Mouse (Mus musculus): ENCODE results near the gene Lhfp.

Gene Lhfp

GRCm38 (mm10) chr3:53041411-53042239, at the start of gene Lhfp:
TSS of gene Lhfp (plus strand) at chr3:53041528.
- peak; percentile 47 to 68 for DNase-seq

- DNase-seq, result no peak
Observed at GRCm38 (mm10) chr3:52993296-52993695, 48.0 kb upstream of the Lhfp start.

- peak in 1 of 2 experiments; percentile 18 for DNase-seq
Observed at GRCm38 (mm10) chr3:52994666-52995065, 46.7 kb upstream of the Lhfp start.

DNA sequence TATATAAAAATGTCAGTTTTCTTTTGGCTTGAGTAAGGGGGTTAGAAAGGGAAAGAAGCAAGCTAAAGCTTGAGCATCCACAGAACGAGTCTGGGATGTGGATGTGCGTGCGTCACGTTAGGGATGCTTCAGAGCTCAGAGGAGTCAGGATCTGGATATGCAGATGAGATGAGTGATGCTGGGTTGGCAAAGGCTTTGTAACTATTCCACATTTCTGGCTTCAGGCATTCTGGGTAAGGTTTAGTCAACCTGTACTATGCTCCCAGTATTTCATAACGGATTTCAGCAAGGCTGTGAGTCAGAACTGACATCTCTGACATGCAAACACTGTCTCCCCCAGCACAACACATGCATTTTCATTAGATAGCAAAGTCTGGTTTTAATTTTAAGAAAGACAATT, 44.7 kb upstream of the Lhfp start:
- no peak for DNase-seq

GRCm38 (mm10) chr3:52997381-52997780, 43.9 kb upstream of the Lhfp start:
- no peak for DNase-seq

- peak; percentile 16 to 64 for DNase-seq
Observed at GRCm38 (mm10) chr3:52999016-52999744, 42.1 kb upstream of the Lhfp start.

DNA sequence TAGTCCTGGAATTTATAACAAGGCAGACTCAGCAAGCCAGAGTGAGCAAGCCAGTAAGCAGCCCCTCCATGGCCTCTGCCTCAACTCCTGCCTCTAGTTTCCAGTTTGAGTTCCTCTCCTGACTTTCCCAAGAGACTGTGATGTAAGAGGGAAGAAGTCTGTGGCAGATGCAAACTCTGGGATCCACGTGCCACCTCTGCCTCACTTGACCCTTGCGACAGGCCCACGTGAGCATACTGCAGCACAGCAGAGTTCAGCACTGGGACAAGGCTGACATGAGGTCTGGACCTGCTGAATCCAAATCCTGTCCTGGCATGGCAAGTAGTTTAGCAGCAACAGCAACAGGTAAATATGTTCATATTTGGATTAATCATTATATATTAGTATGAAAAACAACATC, 41.3 kb upstream of the Lhfp start:
- DNase-seq, result peak in 1 of 2 experiments; percentile 42

GRCm38 (mm10) chr3:53002076-53002475, 39.3 kb upstream of the Lhfp start:
- no peak for DNase-seq

GRCm38 (mm10) chr3:53004406-53005114, 36.8 kb upstream of the Lhfp start:
- DNase-seq, result peak in 1 of 2 experiments; percentile 43

DNA sequence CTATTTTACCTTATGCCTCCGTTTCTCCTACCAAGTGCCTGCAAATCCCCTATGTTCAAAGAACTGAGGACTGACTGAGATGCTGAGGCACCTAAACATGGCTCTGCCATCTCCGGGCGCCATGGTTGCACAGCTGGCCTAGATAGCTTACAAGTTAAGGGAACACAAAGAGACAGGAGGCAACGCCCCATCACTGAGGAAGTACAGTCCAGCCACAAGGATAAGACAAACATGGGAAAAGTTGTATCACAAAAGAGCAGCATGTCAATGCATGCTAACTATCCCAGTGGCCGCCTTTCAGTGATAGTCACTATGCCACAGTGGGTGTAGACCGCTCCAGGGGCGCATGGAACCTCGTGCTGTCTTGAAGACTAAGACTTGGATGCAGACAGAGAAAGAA, 33.9 kb upstream of the Lhfp start:
- no peak for DNase-seq

- peak; percentile 84 to 93 for DNase-seq
Observed at GRCm38 (mm10) chr3:53016436-53017340, 24.6 kb upstream of the Lhfp start, which contains the start of gene Cog6. TSS of gene Cog6 (minus strand) at chr3:53017237.

DNA sequence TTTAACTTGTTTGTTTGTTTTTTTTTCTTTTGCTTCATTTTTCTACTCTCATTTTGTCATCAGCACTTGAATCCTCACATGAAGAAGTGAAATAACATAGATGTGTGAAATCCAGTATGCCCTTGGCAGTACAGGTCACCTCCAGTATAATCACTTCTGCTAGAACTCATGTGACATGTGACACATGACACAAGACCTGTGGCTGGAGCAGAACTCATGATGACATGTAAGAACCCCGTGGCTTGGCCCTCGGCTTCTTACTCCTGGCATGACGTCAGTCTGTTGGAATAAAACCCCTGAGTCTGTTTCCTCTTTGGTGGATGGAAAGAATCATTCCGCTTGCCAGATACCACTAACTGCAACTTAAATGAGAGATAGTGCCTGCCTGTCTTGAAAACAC, 14.0 kb upstream of the Lhfp start:
- DNase-seq, result no peak

DNA sequence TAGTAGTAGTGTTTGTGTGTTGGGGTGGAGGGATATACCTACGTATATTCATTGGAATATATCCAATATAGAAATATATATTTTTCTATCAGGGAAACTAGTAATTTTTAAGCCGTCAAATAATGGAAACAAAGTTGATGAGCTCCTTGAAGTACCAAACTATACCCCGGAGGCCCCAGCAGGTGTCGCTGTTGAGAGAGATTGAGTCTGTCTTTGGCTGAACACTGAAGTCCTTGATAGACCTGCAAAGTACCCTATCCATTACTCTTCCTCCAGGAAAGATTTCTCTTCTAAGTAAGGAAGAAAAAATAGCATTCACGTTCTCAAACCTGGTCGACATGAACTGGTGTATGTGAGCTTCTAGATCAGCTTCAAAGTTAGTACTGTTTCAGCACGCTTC, 12.3 kb upstream of the Lhfp start:
- peak; percentile 73 to 88 for DNase-seq

GRCm38 (mm10) chr3:53031586-53031985, 9.7 kb upstream of the Lhfp start:
- DNase-seq, result no peak

DNA sequence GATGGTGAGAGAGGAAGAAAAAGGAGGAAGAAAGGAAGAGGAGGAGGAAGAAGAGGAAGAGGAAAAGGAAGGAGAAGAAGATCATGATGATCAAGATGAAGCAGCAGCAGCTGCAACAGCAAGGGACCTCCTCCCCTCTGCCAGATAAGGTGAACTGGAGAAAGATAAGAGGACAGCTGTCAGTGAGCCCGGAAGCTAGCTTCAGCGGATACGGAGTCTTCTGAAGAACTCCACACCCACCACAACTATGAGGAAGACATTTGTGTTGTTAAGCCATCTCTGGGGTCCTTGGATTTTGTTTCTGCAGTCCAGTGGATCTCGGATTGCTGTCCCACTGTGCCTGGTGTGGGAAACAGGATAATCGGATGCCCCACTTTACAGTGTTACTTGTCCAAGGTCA, 8.9 kb upstream of the Lhfp start:
- no peak for DNase-seq

DNA sequence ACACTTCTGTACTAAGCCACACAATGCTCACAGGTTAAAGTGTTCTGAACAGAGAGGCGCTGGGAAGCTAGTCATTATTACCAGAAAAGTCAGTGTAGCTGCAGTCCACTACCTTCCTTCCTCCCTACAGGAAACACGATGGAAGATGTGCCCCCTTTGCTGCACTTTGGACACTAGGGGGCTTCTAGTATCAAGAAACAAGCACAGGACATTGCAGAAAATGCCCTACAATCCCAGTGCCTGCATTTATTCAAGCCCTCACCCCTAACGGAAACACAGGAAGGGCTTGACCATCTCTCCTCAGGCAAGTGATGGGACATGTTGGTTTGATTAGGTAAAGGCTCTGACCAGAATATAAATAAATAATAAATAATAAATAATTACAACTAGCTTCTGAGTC, 7.9 kb upstream of the Lhfp start:
- peak in 1 of 2 experiments; percentile 24 for DNase-seq

- DNase-seq, result no peak
Observed at GRCm38 (mm10) chr3:53036076-53036475, 5.3 kb upstream of the Lhfp start.

DNA sequence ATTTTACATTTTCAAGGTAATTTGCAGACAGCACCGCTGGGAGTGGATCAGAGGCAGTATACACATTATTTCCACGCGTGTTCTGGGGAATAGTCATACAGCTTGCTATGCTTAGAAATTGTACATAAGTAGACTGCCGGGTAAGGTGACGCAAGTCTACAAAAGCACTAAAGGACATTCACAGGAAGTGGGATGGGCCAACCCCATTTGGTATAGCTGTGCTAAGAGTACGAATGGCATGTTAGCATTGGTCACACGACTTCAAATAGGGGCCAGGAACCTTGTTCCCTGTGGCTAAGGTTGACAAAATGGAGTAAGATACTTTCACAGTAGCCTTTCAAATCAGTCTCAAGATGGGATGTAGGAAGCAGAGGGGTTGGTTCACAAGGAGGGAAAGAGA, 4.4 kb upstream of the Lhfp start:
- DNase-seq, result no peak

DNA sequence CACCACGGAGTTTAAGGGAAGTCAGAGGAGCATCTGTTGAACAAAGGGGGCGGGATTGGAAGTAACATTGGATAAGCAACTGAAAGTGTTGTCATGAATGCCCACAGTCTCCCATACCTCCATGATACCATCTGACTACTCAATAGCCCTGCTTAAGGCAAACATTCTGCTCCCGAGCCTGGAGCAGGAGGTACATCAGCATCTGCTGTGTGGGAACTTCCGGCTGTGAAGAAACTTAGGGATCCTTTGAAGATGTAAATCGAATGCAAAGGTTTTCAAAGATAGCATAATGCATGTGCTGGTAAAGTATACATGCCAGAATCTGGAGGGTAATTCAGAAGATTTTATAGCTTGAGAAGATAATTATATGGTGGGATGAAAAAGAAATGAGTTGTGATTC, 2.4 kb upstream of the Lhfp start:
- no peak for DNase-seq

GRCm38 (mm10) chr3:53039746-53040145, 1.6 kb upstream of the Lhfp start:
- DNase-seq, result no peak

DNA sequence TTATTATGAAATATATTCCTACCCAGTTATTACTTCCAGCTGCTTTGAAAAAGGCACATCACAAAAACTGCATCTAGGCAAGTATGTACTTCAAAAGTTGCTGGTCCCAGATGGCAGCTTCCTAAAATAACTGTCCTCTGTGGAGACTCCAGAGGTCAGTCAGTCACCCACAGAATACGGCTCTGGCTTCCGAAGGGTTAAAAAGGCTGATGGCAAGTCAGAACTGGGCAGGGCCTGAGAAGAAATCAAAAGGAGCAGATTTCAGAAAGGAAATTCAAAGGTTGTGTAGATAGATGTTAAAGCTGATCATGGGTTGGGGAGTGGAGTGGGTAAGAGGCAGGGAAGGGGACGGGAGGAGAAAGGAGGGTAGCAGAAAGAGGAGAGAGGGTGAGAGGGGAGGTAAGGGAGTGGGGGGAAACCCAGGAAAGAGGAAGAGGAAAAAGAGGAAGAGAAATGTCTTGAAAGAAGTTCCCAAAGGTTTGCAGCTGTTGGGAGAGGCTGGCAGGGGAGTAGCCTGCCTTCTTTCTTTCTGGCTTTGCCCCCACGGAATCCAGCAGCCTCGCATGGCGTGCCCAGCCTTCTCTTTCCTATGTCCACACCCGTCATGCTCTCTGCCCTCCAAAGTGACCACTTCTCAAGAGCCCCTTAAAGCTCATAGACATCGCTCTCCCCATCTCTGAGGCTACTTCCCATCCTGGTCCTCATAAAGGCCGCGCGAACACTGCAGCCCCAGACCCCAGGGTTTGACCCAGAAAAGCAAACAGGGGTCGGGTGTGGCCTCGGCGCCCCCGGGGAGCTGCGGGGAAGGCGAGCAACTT, 526 bp upstream of the Lhfp start:
- DNase-seq, result no peak

DNA sequence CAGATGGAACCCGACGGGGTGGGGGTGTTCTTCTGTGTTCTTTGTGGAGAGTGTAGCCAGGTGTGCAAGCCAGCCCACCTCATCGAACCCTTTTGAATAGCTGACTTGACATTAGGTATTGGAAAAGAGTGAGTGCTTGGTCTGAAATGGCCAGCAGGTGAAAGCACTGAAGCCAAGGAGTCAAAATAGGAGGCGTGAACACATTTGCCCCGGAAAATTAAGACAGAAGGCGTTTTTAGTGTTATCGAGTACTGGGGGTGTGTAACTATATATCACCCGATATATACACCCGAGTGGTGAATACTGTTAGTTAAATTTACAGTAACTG, 876 bp downstream of the Lhfp start:
- no peak for DNase-seq

Data from kidney, postnatal 25 days (tissue).